Mouse (Mus musculus) cerebellum, adult 2 months (tissue): Measurements from ENCODE around the gene Vgll4.

ENCODE experiments used
- CTCF ChIP-seq: fragments of 200-500 bp; IDR thresholded peaks from 2 replicates; pipeline ENCODE4 v1.5.1; 2011; ENCODE audit warnings: low read depth, mild to moderate bottlenecking, control low read depth, low read length, moderate library complexity, borderline replicate concordance; ENCODE audit not compliant: insufficient read depth
- POLR2A ChIP-seq: fragments of 200-500 bp; IDR thresholded peaks from 2 replicates; pipeline ENCODE4 v1.6.1; 2011; ENCODE audit warnings: low read length, control low read depth, borderline replicate concordance; ENCODE audit not compliant: insufficient read depth

GRCm38 (mm10) chr6:114892363-114892762, 77.4 kb downstream of the Vgll4 start:
- TF ChIP-seq CTCF (no peak), POLR2A (no peak)
